Mouse (Mus musculus) intestine, embryonic 15.5 days (tissue): Measurements from ENCODE around the gene Rhot2. TPM values are rescaled to one million over a fixed set of nuclear protein-coding genes. Genes with fewer than 3 reads are reported as not detected.

ENCODE experiments used
- ATAC-seq: fragments of 200-750 bp; cut with Nextera tagmentation; 2 replicates; pipeline ENCODE4 v1.8.0; 2017; ENCODE audit warnings: moderate TSS enrichment, moderate library complexity
- H3K27ac ChIP-seq: fragments of 300-500 bp; sonication (generic); 2 replicates; pipeline ENCODE4 v1.5.1; 2015; ENCODE audit warnings: mild to moderate bottlenecking, inconsistent platforms
- H3K27me3 ChIP-seq: fragments of 300-500 bp; sonication (generic); replicated peaks from 2 replicates; pipeline ENCODE4 v1.6.1; 2015; ENCODE audit warnings: inconsistent platforms
- H3K36me3 ChIP-seq: fragments of 300-500 bp; sonication (generic); 2 replicates; pipeline ENCODE4 v1.6.1; 2015; ENCODE audit warnings: inconsistent platforms
- H3K4me1 ChIP-seq: fragments of 300-500 bp; sonication (generic); replicated peaks from 2 replicates; pipeline ENCODE4 v1.6.1; 2015; ENCODE audit warnings: inconsistent platforms
- H3K4me2 ChIP-seq: fragments of 300-500 bp; sonication (generic); replicated peaks from 2 replicates; pipeline ENCODE4 v1.6.1; 2015; ENCODE audit warnings: mild to moderate bottlenecking, inconsistent platforms
- H3K4me3 ChIP-seq: fragments of 300-500 bp; sonication (generic); replicated peaks from 2 replicates; pipeline ENCODE4 v1.5.1; 2015; ENCODE audit warnings: inconsistent platforms
- H3K9ac ChIP-seq: fragments of 300-500 bp; sonication (generic); 2 replicates; pipeline ENCODE4 v1.6.1; 2015; ENCODE audit warnings: inconsistent platforms
- H3K9me3 ChIP-seq: fragments of 300-500 bp; sonication (generic); 2 replicates; pipeline ENCODE4 v1.6.1; 2016; ENCODE audit warnings: inconsistent platforms
- WGBS: fragments of 180-500 bp; shearing (Covaris S2); methylation state at CpG from one replicate; pipeline ENCODE4 v1.1.7; 2015; 5-methylcytosine and 5-hydroxymethylcytosine counted together
- polyA plus RNA-seq: library from polyadenylated mRNA; unstranded; fragments of >200 nt; fragmentation: Nextera tagmentation; extraction: Ambion mirVana; gene quantifications from 2 replicates; pipeline ENCODE4 v1.2.1, GENCODE M21; 2015

Gene Rhot2
- polyA plus RNA-seq, 1 experiment from 2014 or later = 19.2 TPM

GRCm38 (mm10) chr17:25836397-25837075 lies 8.1 kb downstream of the Rhot2 start:
- ATAC-seq = no peak
- Histone ChIP-seq H3K27me3 (no peaks in the 10 kb centered on the region), H3K4me2 (peak overlapping the region; percentile 91), H3K4me1 (peaks cover 55% of the 10 kb centered on the region), H3K36me3 (peaks cover 14% of the 10 kb centered on the region), H3K9me3 (no peaks in the 10 kb centered on the region), H3K4me3 (peak overlapping the region; percentile 34), H3K27ac (peak overlapping the region; percentile 27; the same call in 1 of the 2 replicates), H3K9ac (peak overlapping the region; percentile 50)
- WGBS = 23% methylated on average over 23 of the region's 23 CpGs

- Histone ChIP-seq H3K4me2 (peak overlapping the region; percentile 91; the same call in 1 of the 2 replicates), H3K36me3 (peaks cover 17% of the 10 kb centered on the region), H3K4me1 (peaks cover 62% of the 10 kb centered on the region), H3K27me3 (no peaks in the 10 kb centered on the region), H3K27ac (no peak overlapping the region), H3K9me3 (no peaks in the 10 kb centered on the region), H3K9ac (0 out of 2 replicates have a peak overlapping the region, but pooled peaks have one; percentile 50), H3K4me3 (no peak overlapping the region)
- ATAC-seq = no peak
- 91% methylated on average over 16 of the region's 16 CpGs for WGBS
Observed at GRCm38 (mm10) chr17:25835816-25836215, 8.8 kb downstream of the Rhot2 start.

GRCm38 (mm10) chr17:25835301-25835700 lies 9.3 kb downstream of the Rhot2 start:
- H3K9ac ChIP-seq = peak overlapping the region; percentile 85; the same call in 1 of the 2 replicates
- no peak for ATAC-seq
- 93% methylated on average over 7 of the region's 7 CpGs for WGBS
- no peaks in the 10 kb centered on the region for H3K27me3 ChIP-seq
- H3K4me2 ChIP-seq = peak overlapping the region; percentile 91
- H3K36me3 ChIP-seq = peaks cover 21% of the 10 kb centered on the region
- no peaks in the 10 kb centered on the region for H3K9me3 ChIP-seq
- H3K4me1 ChIP-seq = peaks cover 65% of the 10 kb centered on the region
- no peak overlapping the region for H3K27ac ChIP-seq
- peak overlapping the region; percentile 83; the same call in 1 of the 2 replicates for H3K4me3 ChIP-seq

- H3K4me1 ChIP-seq = peaks cover 70% of the 10 kb centered on the region
- peak overlapping the region; percentile 85 for H3K9ac ChIP-seq
- peak overlapping the region; percentile 91 for H3K4me2 ChIP-seq
- no peak overlapping the region; the same call in 1 of the 2 replicates for H3K27ac ChIP-seq
- no peaks in the 10 kb centered on the region for H3K9me3 ChIP-seq
- WGBS = 77% methylated on average over 12 of the region's 12 CpGs
- ATAC-seq = no peak
- no peaks in the 10 kb centered on the region for H3K27me3 ChIP-seq
- peaks cover 21% of the 10 kb centered on the region for H3K36me3 ChIP-seq
- H3K4me3 ChIP-seq = peak overlapping the region; percentile 83
Observed at GRCm38 (mm10) chr17:25834595-25835222, 9.9 kb downstream of the Rhot2 start.

GRCm38 (mm10) chr17:25833961-25834594 lies 10.6 kb downstream of the Rhot2 start:
- 19% methylated on average over 6 of the region's 6 CpGs for WGBS
- ATAC-seq = no peak
- peak overlapping the region; percentile 98 for H3K27ac ChIP-seq
- no peaks in the 10 kb centered on the region for H3K9me3 ChIP-seq
- peak overlapping the region; percentile 85 for H3K9ac ChIP-seq
- no peaks in the 10 kb centered on the region for H3K27me3 ChIP-seq
- H3K4me2 ChIP-seq = peak overlapping the region; percentile 91
- H3K4me3 ChIP-seq = peak overlapping the region; percentile 83
- peaks cover 16% of the 10 kb centered on the region for H3K36me3 ChIP-seq
- H3K4me1 ChIP-seq = peaks cover 68% of the 10 kb centered on the region

- peak; percentile 82 for ATAC-seq
- peak within 1 kb of the TSS; percentile 83 for H3K4me3 ChIP-seq
- peak within 1 kb of the TSS; percentile 91 for H3K4me2 ChIP-seq
- no peaks in the 10 kb centered on the region for H3K27me3 ChIP-seq
- H3K27ac ChIP-seq = peak within 1 kb of the TSS; percentile 98
- H3K9me3 ChIP-seq = no peaks in the 10 kb centered on the region
- peaks cover 14% of the 10 kb centered on the region for H3K36me3 ChIP-seq
- WGBS = under 1% methylated on average over 24 of the region's 24 CpGs
- peaks cover 70% of the 10 kb centered on the region for H3K4me1 ChIP-seq
- peak within 1 kb of the TSS; percentile 85 for H3K9ac ChIP-seq
Observed at GRCm38 (mm10) chr17:25833291-25833663, 11.4 kb downstream of the Rhot2 start, which contains the start of gene Stub1. Gene Stub1, minus strand, starts transcription at chr17:25833404.

GRCm38 (mm10) chr17:25832436-25833290 lies 12.0 kb downstream of the Rhot2 start:
- Histone ChIP-seq H3K9ac (peak overlapping the region; percentile 85), H3K4me1 (peaks cover 70% of the 10 kb centered on the region), H3K9me3 (no peaks in the 10 kb centered on the region), H3K4me2 (peak overlapping the region; percentile 91), H3K27ac (peak overlapping the region; percentile 98), H3K36me3 (peaks cover 14% of the 10 kb centered on the region), H3K27me3 (no peaks in the 10 kb centered on the region), H3K4me3 (peak overlapping the region; percentile 83)
- ATAC-seq = peak; percentile 92
- WGBS = under 1% methylated on average over 76 of the region's 77 CpGs

GRCm38 (mm10) chr17:25831451-25832281 lies 13.0 kb downstream of the Rhot2 start:
- no peak for ATAC-seq
- no peaks in the 10 kb centered on the region for H3K9me3 ChIP-seq
- H3K4me3 ChIP-seq = peak overlapping the region; percentile 83
- peak overlapping the region; percentile 98 for H3K27ac ChIP-seq
- 47% methylated on average over 21 of the region's 21 CpGs for WGBS
- H3K9ac ChIP-seq = peak overlapping the region; percentile 85
- H3K4me2 ChIP-seq = peak overlapping the region; percentile 91
- H3K4me1 ChIP-seq = peaks cover 61% of the 10 kb centered on the region
- H3K27me3 ChIP-seq = no peaks in the 10 kb centered on the region
- H3K36me3 ChIP-seq = peaks cover 14% of the 10 kb centered on the region

GRCm38 (mm10) chr17:25830806-25831431 lies 13.7 kb downstream of the Rhot2 start:
- Histone ChIP-seq H3K4me3 (peak overlapping the region; percentile 83), H3K9me3 (no peaks in the 10 kb centered on the region), H3K4me2 (peak overlapping the region; percentile 91), H3K4me1 (peaks cover 55% of the 10 kb centered on the region), H3K36me3 (peaks cover 17% of the 10 kb centered on the region), H3K27ac (peak overlapping the region; percentile 98; the same call in 1 of the 2 replicates), H3K27me3 (no peaks in the 10 kb centered on the region), H3K9ac (peak overlapping the region; percentile 85; the same call in 1 of the 2 replicates)
- no peak for ATAC-seq
- 84% methylated on average over 14 of the region's 14 CpGs for WGBS

GRCm38 (mm10) chr17:25830200-25830753 lies 14.4 kb downstream of the Rhot2 start:
- H3K36me3 ChIP-seq = peaks cover 19% of the 10 kb centered on the region
- no peaks in the 10 kb centered on the region for H3K27me3 ChIP-seq
- 0 out of 2 replicates have a peak overlapping the region, but pooled peaks have one; percentile 10 for H3K9ac ChIP-seq
- H3K27ac ChIP-seq = peak overlapping the region; percentile 5; the same call in 1 of the 2 replicates
- H3K4me3 ChIP-seq = no peak overlapping the region; the same call in 1 of the 2 replicates
- peaks cover 53% of the 10 kb centered on the region for H3K4me1 ChIP-seq
- H3K4me2 ChIP-seq = peak overlapping the region; percentile 91
- ATAC-seq = no peak
- 77% methylated on average over 4 of the region's 4 CpGs for WGBS
- H3K9me3 ChIP-seq = no peaks in the 10 kb centered on the region
